Comparison of ENCODE assay signal across 16 mouse cellular contexts in genomic region chr11:120134847-120135530, GRCm38 (mm10). TPM values are rescaled to one million over a fixed set of nuclear protein-coding genes. Genes with fewer than 3 reads are reported as not detected.
DNase-seq lines count a peak whose midpoint lies in the region; ATAC-seq and TF ChIP-seq lines count a peak whose summit lies in the region.
"Had no signal": no experiment of that assay in that cellular context is flagged by ENCODE, and none has a peak within 500 bp of the region (broad histone marks: within the 10 kb centered on the region; RNA-seq: fewer than 3 reads in every experiment).

No protein-coding gene starts in this region.

- H3K27ac ChIP-seq in hindbrain, embryonic 12.5 days: no peak overlapping the region
- no peak overlapping the region for H3K27ac ChIP-seq in hindbrain, embryonic 14.5 days
- peak overlapping the region; percentile 87 for H3K27ac ChIP-seq in heart, embryonic 12.5 days (ENCODE audit: poor library complexity, severe bottlenecking)
- H3K27ac ChIP-seq in intestine, postnatal 0 days (ENCODE audit: low read depth, low read length): peak overlapping the region; percentile 74
- H3K27ac ChIP-seq: limb, embryonic 13.5 days had no signal

- H3K9ac ChIP-seq in hindbrain, embryonic 12.5 days: 0 out of 2 replicates have a peak overlapping the region, but pooled peaks have one; percentile 18
- no peak overlapping the region for H3K9ac ChIP-seq in hindbrain, embryonic 14.5 days
- no peak overlapping the region for H3K9ac ChIP-seq in heart, embryonic 12.5 days
- H3K9ac ChIP-seq in intestine, postnatal 0 days (ENCODE audit: low read depth, low read length): no peak overlapping the region
- H3K9ac ChIP-seq: limb, embryonic 13.5 days had no signal

- no peak overlapping the region for H3K4me3 ChIP-seq in hindbrain, embryonic 12.5 days
- H3K4me3 ChIP-seq in hindbrain, embryonic 14.5 days (replicated peaks; ENCODE audit: low read length): no peak overlapping the region
- no peak overlapping the region for H3K4me3 ChIP-seq in heart, embryonic 12.5 days
- H3K4me3 ChIP-seq in intestine, postnatal 0 days (ENCODE audit: low read depth, low read length): no peak overlapping the region
- H3K4me3 ChIP-seq: limb, embryonic 13.5 days had no signal

- no peak overlapping the region for H3K4me2 ChIP-seq in hindbrain, embryonic 12.5 days (replicated peaks)
- no peak overlapping the region for H3K4me2 ChIP-seq in hindbrain, embryonic 14.5 days (replicated peaks)
- H3K4me2 ChIP-seq in heart, embryonic 12.5 days: no peak overlapping the region
- no peak overlapping the region for H3K4me2 ChIP-seq in intestine, postnatal 0 days (replicated peaks; ENCODE audit: low read depth)
- H3K4me2 ChIP-seq: limb, embryonic 13.5 days had no signal

- no peak for ATAC-seq in hindbrain, embryonic 12.5 days (ENCODE audit: low FRiP score)
- ATAC-seq in hindbrain, embryonic 14.5 days (ENCODE audit: low FRiP score): no peak
- 0 out of 2 replicates have a peak, but pooled peaks have one; percentile 15 for ATAC-seq in erythroblast, adult 5-6 weeks (replicated peaks; ENCODE audit: low FRiP score, poor library complexity, severe bottlenecking)
- peak; percentile 40; the same call in 1 of the 2 replicates for ATAC-seq in heart, embryonic 12.5 days (ENCODE audit: insufficient number of reproducible peaks, low FRiP score)
- ATAC-seq in intestine, postnatal 0 days: peak; percentile 64

- WGBS in hindbrain, embryonic 12.5 days: 94% methylated on average over 9 of the region's 9 CpGs
- 96% methylated on average over 9 of the region's 9 CpGs for WGBS in hindbrain, embryonic 14.5 days
- WGBS in heart, embryonic 12.5 days: 45% methylated on average over 9 of the region's 9 CpGs
- WGBS in intestine, postnatal 0 days: 62% methylated on average over 9 of the region's 9 CpGs

- no peak for DNase-seq in hindbrain, embryonic 14.5 days (ENCODE audit: low spot score)
- no peak for DNase-seq in embryo, embryonic 11 days
- no peak for DNase-seq in retina, embryonic 14.5 days (ENCODE audit: low spot score)
- DNase-seq: adrenal gland, adult 8-10 months; cerebellum, adult 11 months; kidney, adult 18-20 months; lung, postnatal 36 days; midbrain, embryonic 14.5 days; spleen, adult 18-20 months; thymus, postnatal 4 days had no signal

- TF ChIP-seq CTCF in intestine, postnatal 0 days (IDR thresholded peaks at IDR 0.05; ENCODE audit: low read depth): no peak

- H3K9me3 ChIP-seq in hindbrain, embryonic 12.5 days (replicated peaks): no peaks in the 10 kb centered on the region
- no peaks in the 10 kb centered on the region for H3K9me3 ChIP-seq in hindbrain, embryonic 14.5 days (ENCODE audit: control insufficient read depth, low read length)
- H3K9me3 ChIP-seq in heart, embryonic 12.5 days (replicated peaks): no peaks in the 10 kb centered on the region
- no peaks in the 10 kb centered on the region for H3K9me3 ChIP-seq in intestine, postnatal 0 days (ENCODE audit: control insufficient read depth)
- H3K9me3 ChIP-seq: limb, embryonic 13.5 days had no signal

- H3K4me1 ChIP-seq in hindbrain, embryonic 12.5 days: peaks cover 23% of the 10 kb centered on the region
- 0 out of 2 replicates have a peak, but pooled peaks cover 5% of the 10 kb centered on the region for H3K4me1 ChIP-seq in hindbrain, embryonic 14.5 days (replicated peaks; ENCODE audit: control insufficient read depth, insufficient read depth, low read length)
- peaks cover 60% of the 10 kb centered on the region for H3K4me1 ChIP-seq in heart, embryonic 12.5 days (replicated peaks)
- H3K4me1 ChIP-seq in intestine, postnatal 0 days (replicated peaks; ENCODE audit: control insufficient read depth, insufficient read depth, low read length): 0 out of 2 replicates have a peak, but pooled peaks cover 6% of the 10 kb centered on the region

- no peaks in the 10 kb centered on the region for H3K27me3 ChIP-seq in hindbrain, embryonic 12.5 days
- H3K27me3 ChIP-seq in hindbrain, embryonic 14.5 days (ENCODE audit: control insufficient read depth, insufficient read depth, low read length): no peaks in the 10 kb centered on the region
- no peaks in the 10 kb centered on the region for H3K27me3 ChIP-seq in heart, embryonic 12.5 days (replicated peaks)
- no peaks in the 10 kb centered on the region for H3K27me3 ChIP-seq in intestine, postnatal 0 days (replicated peaks; ENCODE audit: control insufficient read depth, insufficient read depth, low read length)
- H3K27me3 ChIP-seq: CH12.LX; limb, embryonic 13.5 days had no signal

- peaks cover 69% of the 10 kb centered on the region for H3K36me3 ChIP-seq in hindbrain, embryonic 12.5 days
- H3K36me3 ChIP-seq in hindbrain, embryonic 14.5 days (replicated peaks; ENCODE audit: control insufficient read depth, insufficient read depth): peaks cover 38% of the 10 kb centered on the region
- peaks cover 44% of the 10 kb centered on the region for H3K36me3 ChIP-seq in heart, embryonic 12.5 days
- peaks cover 78% of the 10 kb centered on the region for H3K36me3 ChIP-seq in intestine, postnatal 0 days (ENCODE audit: control insufficient read depth, insufficient read depth)

RNA-seq across cellular contexts. Expression of gene Slc38a10, which starts 16.2 kb away (rescaled TPM):
- polyA plus RNA-seq in hindbrain, embryonic 12.5 days (2016; fragmentation: Nextera tagmentation; extraction: Ambion mirVana): 121 and 125 TPM in 2 replicates
- polyA plus RNA-seq in hindbrain, embryonic 14.5 days (2014; fragmentation: Nextera tagmentation; extraction: Ambion mirVana): 92.9 and 93.8 TPM in 2 replicates
- 7.7 and 10.7 TPM in 2 replicates for total RNA-seq in erythroblast, adult 5-6 weeks (2015; ENCODE audit: low replicate concordance)
- total RNA-seq in erythroblast, adult 5-6 weeks (2017; ENCODE audit: low replicate concordance): 22.4 and 39.9 TPM in 2 replicates
- 114 and 117 TPM in 2 replicates for polyA plus RNA-seq in heart, embryonic 12.5 days (2016; fragmentation: Nextera tagmentation; extraction: Ambion mirVana)
- 56.4 and 57.3 TPM in 2 replicates for polyA plus RNA-seq in intestine, postnatal 0 days (2015; fragmentation: Nextera tagmentation; extraction: Ambion mirVana)

RNA-seq across cellular contexts. Expression of gene Ndufaf8, which starts 36.3 kb away (rescaled TPM):
- 45.8 and 52.7 TPM in 2 replicates for polyA plus RNA-seq in hindbrain, embryonic 12.5 days (2016; fragmentation: Nextera tagmentation; extraction: Ambion mirVana)
- polyA plus RNA-seq in hindbrain, embryonic 14.5 days (2014; fragmentation: Nextera tagmentation; extraction: Ambion mirVana): 47.5 and 62.8 TPM in 2 replicates
- 0.96 and 3.3 TPM in 2 replicates for total RNA-seq in erythroblast, adult 5-6 weeks (2015; ENCODE audit: low replicate concordance)
- 1.4 and 5.3 TPM in 2 replicates for total RNA-seq in erythroblast, adult 5-6 weeks (2017; ENCODE audit: low replicate concordance)
- 73.9 and 79.2 TPM in 2 replicates for polyA plus RNA-seq in heart, embryonic 12.5 days (2016; fragmentation: Nextera tagmentation; extraction: Ambion mirVana)
- 153 TPM in 2 replicates for polyA plus RNA-seq in intestine, postnatal 0 days (2015; fragmentation: Nextera tagmentation; extraction: Ambion mirVana)

RNA-seq across cellular contexts. Expression of gene Tepsin, which starts 36.5 kb away (rescaled TPM):
- polyA plus RNA-seq in hindbrain, embryonic 12.5 days (2016; fragmentation: Nextera tagmentation; extraction: Ambion mirVana): 17.3 and 22.0 TPM in 2 replicates
- polyA plus RNA-seq in hindbrain, embryonic 14.5 days (2014; fragmentation: Nextera tagmentation; extraction: Ambion mirVana): 17.7 and 20.1 TPM in 2 replicates
- total RNA-seq in erythroblast, adult 5-6 weeks (2015; ENCODE audit: low replicate concordance): 1.5 and 1.9 TPM in 2 replicates
- 1.1 and 3.8 TPM in 2 replicates for total RNA-seq in erythroblast, adult 5-6 weeks (2017; ENCODE audit: low replicate concordance)
- polyA plus RNA-seq in heart, embryonic 12.5 days (2016; fragmentation: Nextera tagmentation; extraction: Ambion mirVana): 15.5 and 16.8 TPM in 2 replicates
- 13.5 and 15.1 TPM in 2 replicates for polyA plus RNA-seq in intestine, postnatal 0 days (2015; fragmentation: Nextera tagmentation; extraction: Ambion mirVana)

RNA-seq across cellular contexts. Expression of gene Cep131, which starts 48.4 kb away (rescaled TPM):
- polyA plus RNA-seq in hindbrain, embryonic 12.5 days (2016; fragmentation: Nextera tagmentation; extraction: Ambion mirVana): 39.5 and 47.3 TPM in 2 replicates
- polyA plus RNA-seq in hindbrain, embryonic 14.5 days (2014; fragmentation: Nextera tagmentation; extraction: Ambion mirVana): 27.8 and 28.1 TPM in 2 replicates
- 5.6 and 6.7 TPM in 2 replicates for total RNA-seq in erythroblast, adult 5-6 weeks (2015; ENCODE audit: low replicate concordance)
- total RNA-seq in erythroblast, adult 5-6 weeks (2017; ENCODE audit: low replicate concordance): 2.0 and 7.1 TPM in 2 replicates
- polyA plus RNA-seq in heart, embryonic 12.5 days (2016; fragmentation: Nextera tagmentation; extraction: Ambion mirVana): 18.7 and 19.2 TPM in 2 replicates
- polyA plus RNA-seq in intestine, postnatal 0 days (2015; fragmentation: Nextera tagmentation; extraction: Ambion mirVana): 4.8 and 5.6 TPM in 2 replicates

Comparison
In these comparisons a context has a peak if more than half of its experiments do, and no peak if none do; other contexts are left out.
1. ATAC-seq: peak in erythroblast, adult 5-6 weeks (single experiment), heart, embryonic 12.5 days (single experiment) and intestine, postnatal 0 days (single experiment); none in hindbrain, embryonic 12.5 days (single experiment) and hindbrain, embryonic 14.5 days (single experiment).
2. H3K27ac ChIP-seq: peak in heart, embryonic 12.5 days (single experiment) and intestine, postnatal 0 days (single experiment); none in hindbrain, embryonic 12.5 days (single experiment) and hindbrain, embryonic 14.5 days (single experiment).